Mouse (Mus musculus) MEL (cell line): ENCODE measurements around the gene 1810010D01Rik.

ENCODE experiments used
- CTCF ChIP-seq, 3 experiments: IDR thresholded peaks in 2 of 3; conservative IDR thresholded peaks in 1 of 3; 2 replicates each; pipeline ENCODE4 v1.5.1; 2011 to 2012; ENCODE audit warnings: low read length in 3 of 3, low read depth in 2 of 3, mild to moderate bottlenecking in 2 of 3, improper control_type of control experiment in 1 of 3, inconsistent platforms in 1 of 3, mixed read lengths in 1 of 3, moderate library complexity in 1 of 3; ENCODE audit not compliant: control insufficient read depth in 1 of 3, insufficient read depth in 1 of 3, poor library complexity in 1 of 3, severe bottlenecking in 1 of 3
- GATA1 ChIP-seq: IDR thresholded peaks from 2 replicates; pipeline ENCODE4 v1.6.1; 2011; ENCODE audit warnings: low read depth, low read length, improper control_type of control experiment
- HCFC1 ChIP-seq: IDR thresholded peaks from 2 replicates; pipeline ENCODE4 v1.6.1; 2012; ENCODE audit warnings: low read depth, mild to moderate bottlenecking, inconsistent platforms, low read length, improper control_type of control experiment, moderate library complexity
- POLR2AphosphoS2 ChIP-seq: IDR thresholded peaks from 2 replicates; pipeline ENCODE4 v1.6.1; 2011; ENCODE audit warnings: low read length, improper control_type of control experiment

DNA sequence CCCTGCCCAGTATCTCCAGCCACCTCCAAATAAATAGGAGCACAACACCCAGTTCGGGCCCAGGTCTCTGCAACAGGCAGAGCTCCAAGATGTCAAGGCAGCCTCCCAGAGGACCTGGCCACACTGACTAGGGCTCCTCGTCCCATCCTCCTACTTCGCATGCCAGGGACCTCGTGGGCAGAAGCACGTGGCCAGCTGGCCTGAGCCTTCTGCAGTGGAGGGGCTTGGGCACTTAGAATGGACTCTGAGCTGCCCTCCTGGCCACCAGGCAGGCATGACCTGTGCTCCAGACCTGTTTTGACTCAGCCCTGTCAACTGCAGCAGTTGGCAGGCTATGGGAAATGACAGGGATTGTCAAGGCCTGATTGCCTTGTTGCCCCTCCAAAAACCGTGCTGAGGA, 17.7 kb upstream of the 1810010D01Rik start:
- TF ChIP-seq HCFC1: no peak
- TF ChIP-seq GATA1: no peak
- no peak for TF ChIP-seq CTCF (IDR thresholded peaks at IDR 0.05 in 2 of 3, conservative IDR thresholded peaks at IDR 0.05 in 1 of 3; ENCODE audit: control insufficient read depth in 1 of 3, insufficient read depth in 1 of 3, low read depth in 2 of 3, low read length in 3 of 3, poor library complexity in 1 of 3, severe bottlenecking in 1 of 3)
- TF ChIP-seq POLR2AphosphoS2: no peak
